Mouse (Mus musculus) left cerebral cortex, postnatal 14 days (tissue): ENCODE data around the gene Cpe. TPM values are rescaled to one million over a fixed set of nuclear protein-coding genes. Genes with fewer than 3 reads are reported as not detected.
A peak's percentile ranks its signal among the peaks of the same experiment; 100 is the strongest.

Source experiments
- DNase-seq, 2 experiments: peaks; one replicate each; pipeline ENCODE4 v3.0.0; 2021 to 2022; ENCODE audit warnings: low spot score in 2 of 2, mixed read lengths in 1 of 2
- intact Hi-C: fragments of 180-260 bp; cut with DNase I; formaldehyde crosslinking; loops from one replicate; pipeline ENCODE4 v1.15.1; 2025
- total RNA-seq, 2 experiments: library from RNA; stranded (reverse); gene quantifications; 2 replicates each; pipeline ENCODE4 v1.2.3; 2021

The Cpe gene
- total RNA-seq, 2 experiments from 2014 or later: 2,228 to 2,322 TPM

DNA sequence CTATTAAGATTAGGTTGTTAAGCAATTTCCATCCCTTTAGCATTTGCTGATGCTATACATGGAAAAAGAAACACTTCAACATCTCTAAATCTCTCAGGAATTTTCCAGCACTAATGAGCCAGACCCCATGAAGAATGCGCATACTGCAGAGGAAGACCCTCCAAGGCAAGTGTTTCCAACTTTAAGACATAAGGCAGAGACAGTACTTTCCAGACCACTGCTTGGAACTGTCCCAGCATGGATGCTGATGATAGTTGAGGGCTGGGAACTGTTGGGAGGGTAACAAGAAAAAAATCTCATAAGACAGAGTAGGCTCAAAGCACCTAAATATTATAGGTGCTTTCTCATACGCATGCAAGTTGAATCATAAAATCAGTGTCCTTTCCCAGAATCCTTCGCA, 50.1 kb downstream of the Cpe start:
- intact Hi-C loops: no loop called here
- no peak for DNase-seq

DNA sequence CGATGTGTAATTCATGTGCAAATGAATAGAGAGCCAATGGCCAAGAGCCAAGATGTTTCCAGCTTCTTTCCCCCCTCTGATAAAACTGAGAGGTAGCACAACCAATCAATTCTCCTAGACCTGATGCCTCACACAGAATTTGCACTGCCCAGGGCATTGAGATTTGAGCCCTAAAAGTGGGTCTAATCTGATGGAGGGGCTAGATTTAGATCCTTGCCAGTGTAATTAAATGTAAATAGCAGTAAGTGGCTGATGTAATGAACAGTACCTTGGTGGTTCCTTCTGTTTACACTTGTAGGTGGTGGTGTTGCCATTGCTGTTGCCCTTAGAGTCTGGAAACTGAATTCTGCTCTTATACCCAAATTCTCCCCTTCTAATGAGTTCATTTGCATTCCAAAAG, 52.3 kb downstream of the Cpe start:
- intact Hi-C loops: no loop called here
- DNase-seq: no peak

DNA sequence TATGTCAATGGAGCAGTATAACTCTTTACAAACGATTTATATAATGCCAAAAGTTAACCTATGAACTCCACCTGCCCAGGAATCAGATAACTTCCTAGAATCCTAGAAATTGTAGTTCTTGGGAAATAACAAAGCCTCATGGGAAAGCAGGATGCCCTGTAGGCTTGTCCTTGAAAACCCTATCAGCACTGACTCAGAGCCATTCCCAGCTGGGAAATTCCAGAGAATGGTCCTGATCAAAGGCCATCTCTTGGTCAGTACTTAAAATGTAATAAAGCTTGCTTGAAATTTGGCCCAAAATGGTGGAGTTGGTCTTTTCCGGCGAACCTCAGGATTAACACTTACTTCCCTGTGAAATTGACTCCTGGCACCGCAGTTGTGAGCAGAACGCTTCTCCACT, 53.2 kb downstream of the Cpe start:
- intact Hi-C loops: no loop called here
- DNase-seq: no peak

- intact Hi-C loops: no loop called here
- DNase-seq: no peak
These were observed 58.0 kb downstream of the Cpe start for GRCm38 (mm10) chr8:64634901-64635300.

- intact Hi-C loops: no loop called here
- DNase-seq: peak; percentile 45 to 48
These were observed 58.6 kb downstream of the Cpe start for GRCm38 (mm10) chr8:64634131-64634865.

DNA sequence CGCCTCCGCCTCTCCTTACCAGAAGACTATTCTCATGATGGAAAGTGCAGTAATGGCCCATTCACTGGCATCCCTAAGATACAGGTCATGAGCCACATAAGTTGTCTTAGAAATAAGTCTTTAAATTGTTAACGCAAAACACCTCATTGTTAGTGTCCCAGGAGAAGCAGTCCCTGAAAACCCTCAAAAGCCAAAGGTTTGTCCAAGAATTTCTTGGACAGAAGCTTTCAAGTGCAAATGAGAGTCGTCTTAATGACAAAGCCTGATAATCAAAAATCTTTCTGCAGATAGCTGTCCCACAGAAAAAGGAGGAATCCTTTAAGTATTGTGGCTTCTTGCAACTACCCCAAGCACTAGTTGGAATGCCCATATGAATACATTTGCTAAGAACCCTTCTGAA, 60.7 kb downstream of the Cpe start:
- intact Hi-C loops: no loop called here
- DNase-seq: no peak

GRCm38 (mm10) chr8:64631761-64632160, 61.1 kb downstream of the Cpe start:
- DNase-seq: no peak
- intact Hi-C loops: no loop called here

DNA sequence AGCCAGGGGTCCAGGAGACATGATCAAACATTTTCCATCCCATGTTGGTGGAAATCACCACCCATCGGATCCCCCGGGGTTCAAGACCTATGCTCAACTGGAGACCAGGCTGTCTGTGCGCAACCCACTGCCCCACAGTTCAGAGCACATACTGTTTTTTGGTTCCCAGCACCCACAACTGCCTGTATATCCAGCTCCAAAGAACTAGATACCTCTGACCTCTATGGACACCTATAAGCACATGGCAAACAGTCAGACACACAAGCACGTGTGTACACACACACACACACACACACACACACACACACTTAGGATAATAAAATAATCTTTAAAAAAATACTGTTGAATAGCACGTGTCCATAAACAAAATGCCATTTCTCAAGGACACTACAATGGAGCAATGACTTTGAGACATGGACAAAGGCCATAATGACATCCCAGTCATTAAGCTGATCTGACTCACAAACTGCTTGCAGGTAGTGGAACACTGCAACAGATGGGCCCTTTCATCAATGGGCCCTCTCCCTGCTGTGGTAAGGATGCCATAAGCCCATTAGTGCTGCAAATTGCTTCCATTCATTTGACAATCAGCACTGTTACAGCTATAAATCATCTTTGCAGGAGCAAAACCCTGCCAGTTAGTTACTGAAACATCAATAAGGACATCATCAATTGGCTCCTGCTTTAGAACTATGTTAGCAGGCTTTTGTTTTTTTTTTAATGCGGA, 63.7 kb downstream of the Cpe start:
- intact Hi-C loops: no loop called here
- DNase-seq: no peak

GRCm38 (mm10) chr8:64628039-64628438, 64.8 kb downstream of the Cpe start:
- intact Hi-C loops: no loop called here
- no peak for DNase-seq

DNA sequence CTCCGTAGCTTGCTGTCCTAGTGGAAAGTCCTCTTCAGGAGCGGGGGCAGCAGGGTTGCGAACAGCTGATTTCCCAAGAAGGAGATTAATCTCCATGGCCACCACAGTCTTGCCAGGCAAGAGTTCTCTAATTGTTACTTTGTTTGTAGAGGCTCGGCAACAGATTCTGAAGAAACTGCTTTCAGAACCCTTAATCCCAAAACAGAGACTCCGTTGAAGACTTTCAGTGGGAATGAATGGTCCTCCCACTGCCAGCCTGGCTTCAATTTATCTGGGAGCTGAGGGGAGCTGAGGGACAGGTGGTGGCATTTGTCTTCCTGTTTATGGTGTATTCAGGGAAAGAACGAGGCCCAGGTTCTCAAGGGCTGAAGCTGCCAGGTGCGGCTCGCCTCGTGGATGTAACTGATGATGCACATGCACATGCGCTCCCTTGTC, 68.2 kb downstream of the Cpe start:
- intact Hi-C loops: loop anchor here (2.0 to 5.0 kb wide), 2 partner anchors 33 to 316 kb away; no protein-coding TSS in a partner anchor
- peak; percentile 48 to 72 for DNase-seq

- DNase-seq: no peak
- intact Hi-C loops: loop anchor here (5.0 kb wide), 1 partner anchor 37 kb away; no protein-coding TSS in a partner anchor
These were observed 72.3 kb downstream of the Cpe start for GRCm38 (mm10) chr8:64620365-64621150.

DNA sequence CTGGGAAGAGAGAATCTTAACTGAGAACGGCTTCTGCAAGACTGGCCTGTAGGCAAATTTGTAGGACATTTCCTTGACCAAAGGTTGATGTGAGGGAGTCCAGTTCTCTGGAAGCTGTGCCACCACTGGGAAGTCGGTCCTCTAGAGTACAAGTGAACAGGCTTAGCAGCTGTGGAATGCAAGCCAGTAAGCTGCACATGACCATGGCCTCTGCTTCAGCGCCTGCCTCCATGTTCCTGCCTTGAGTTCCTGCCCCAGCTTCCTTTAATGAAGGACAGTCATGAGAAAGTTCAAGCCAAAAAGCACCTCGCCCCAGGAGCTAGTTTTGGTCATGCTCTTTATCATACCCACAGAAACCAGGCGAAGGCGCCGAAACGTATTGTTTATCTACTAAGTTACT, 73.2 kb downstream of the Cpe start:
- intact Hi-C loops: loop anchor here (5.0 kb wide), 1 partner anchor 38 kb away; no protein-coding TSS in a partner anchor
- no peak for DNase-seq

DNA sequence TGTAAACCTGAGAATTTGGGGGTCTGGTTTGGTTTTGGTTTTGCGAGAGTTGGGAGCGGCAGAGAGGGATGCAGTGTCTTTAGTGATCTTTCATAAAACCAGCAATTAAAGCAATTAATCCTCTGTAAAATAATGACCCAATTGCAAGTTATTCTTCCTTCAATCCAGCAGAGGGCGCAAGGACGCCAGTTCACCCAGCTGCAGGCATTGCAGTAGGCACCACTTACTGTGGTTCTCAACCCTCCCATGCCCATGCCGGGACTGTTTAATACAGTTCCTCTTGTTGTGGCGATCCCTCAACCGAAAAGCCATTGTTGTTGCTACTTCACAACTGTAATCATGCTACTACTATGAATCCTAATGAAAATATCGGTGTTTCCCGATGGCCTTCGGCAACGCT, 74.2 kb downstream of the Cpe start:
- DNase-seq: peak in 1 of 2 experiments; percentile 72
- intact Hi-C loops: loop anchor here (1.0 kb wide), 1 partner anchor 74 kb away; no protein-coding TSS in a partner anchor

GRCm38 (mm10) chr8:64616566-64616965, 76.3 kb downstream of the Cpe start:
- DNase-seq: no peak
- intact Hi-C loops: no loop called here

DNA sequence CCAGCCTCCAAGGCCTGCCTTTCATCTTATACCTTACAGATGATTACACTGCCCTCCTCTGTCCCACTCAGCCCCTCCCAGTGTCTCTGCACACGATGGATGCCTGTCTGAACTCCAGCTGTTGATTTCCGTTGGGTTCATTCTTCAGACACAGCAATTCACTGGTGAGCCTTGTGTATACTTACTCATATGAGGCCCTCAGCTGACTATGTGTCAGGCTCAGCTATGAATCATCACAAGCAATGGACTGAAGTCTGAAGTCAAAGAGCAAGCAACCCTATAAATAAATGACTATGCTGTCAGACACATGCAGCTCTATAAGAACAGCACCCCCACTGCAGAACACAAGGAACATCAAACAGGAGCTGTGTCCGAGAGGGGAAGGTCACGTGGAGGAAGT, 77.4 kb downstream of the Cpe start:
- intact Hi-C loops: no loop called here
- DNase-seq: no peak

GRCm38 (mm10) chr8:64613663-64614062, 79.2 kb downstream of the Cpe start:
- intact Hi-C loops: no loop called here
- DNase-seq: no peak

DNA sequence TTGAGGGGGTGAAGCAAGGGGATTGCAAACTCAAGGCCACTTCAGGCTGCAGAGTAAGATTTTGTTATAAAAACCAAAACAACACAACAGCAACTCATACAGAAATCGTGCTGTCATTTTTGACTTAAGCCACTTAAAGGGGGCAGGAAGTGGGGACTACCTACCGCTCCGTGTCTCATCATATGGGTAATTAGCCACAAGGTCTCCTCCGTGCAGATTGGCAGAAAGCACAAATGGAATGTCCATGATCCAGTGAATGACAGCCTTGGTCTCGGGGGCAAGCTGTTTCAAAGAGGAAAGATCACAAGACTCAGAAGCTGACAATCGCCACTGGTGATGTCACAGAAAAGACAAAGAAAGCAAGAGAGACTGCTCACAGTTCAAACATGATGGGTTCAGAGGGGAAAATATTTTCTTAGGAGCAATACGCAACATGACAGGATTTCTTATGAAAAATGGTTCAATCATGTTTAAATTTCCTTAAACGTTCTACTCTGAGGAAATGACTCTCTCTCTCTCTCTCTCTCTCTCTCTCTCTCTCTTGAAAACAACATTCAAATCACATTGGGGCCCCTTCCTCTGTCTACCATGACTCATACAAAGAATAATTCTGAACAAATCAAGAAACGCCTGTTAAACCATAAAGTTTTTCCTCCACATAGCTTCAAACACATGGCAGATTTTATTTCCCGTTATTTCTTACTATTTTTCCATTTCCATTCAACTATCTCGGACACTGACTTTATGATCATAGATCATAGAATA, 81.5 kb downstream of the Cpe start:
- intact Hi-C loops: no loop called here
- DNase-seq: no peak

DNA sequence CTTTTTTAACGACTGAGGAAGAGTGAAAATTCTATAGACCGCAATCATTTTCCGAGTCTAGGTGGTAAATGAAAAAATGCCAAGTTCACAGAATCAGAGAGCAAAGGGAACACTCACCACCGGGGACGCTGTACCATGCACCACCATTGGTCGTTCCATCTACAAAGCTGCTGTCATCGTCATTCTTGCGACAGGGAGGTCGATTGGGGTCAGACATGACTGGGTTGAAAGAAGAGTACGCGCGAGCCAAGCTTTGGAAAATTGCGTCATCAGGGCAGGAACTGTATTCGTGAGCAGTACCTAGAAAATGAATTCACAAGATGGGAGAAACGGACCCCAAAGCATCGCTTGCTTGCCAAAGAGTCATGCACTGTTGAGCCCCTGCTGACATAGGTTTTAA, 83.9 kb downstream of the Cpe start:
- intact Hi-C loops: no loop called here
- no peak for DNase-seq

GRCm38 (mm10) chr8:64606015-64606414, 86.8 kb downstream of the Cpe start:
- DNase-seq: no peak
- intact Hi-C loops: no loop called here
